Mouse (Mus musculus) left cerebral cortex, postnatal 36 days (tissue): ENCODE measurements around the gene Hectd3. TPM values are rescaled to one million over a fixed set of nuclear protein-coding genes. Genes with fewer than 3 reads are reported as not detected.

ENCODE experiments used
- DNase-seq, 2 experiments: peaks; one replicate each; pipeline ENCODE4 v3.0.0; 2021 to 2022; ENCODE audit warnings: low spot score in 2 of 2, mixed read lengths in 1 of 2
- intact Hi-C: fragments of 180-260 bp; cut with DNase I; formaldehyde crosslinking; loops from one replicate; pipeline ENCODE4 v1.15.1; 2025
- total RNA-seq, 2 experiments: library from RNA; stranded (reverse); gene quantifications; 2 replicates each; pipeline ENCODE4 v1.2.3; 2021

Gene Hectd3
- total RNA-seq, 2 experiments from 2014 or later, result 41.5 to 45.7 TPM

GRCm38 (mm10) chr4:117010231-117010630 is 15.1 kb downstream of the Hectd3 start:
- intact Hi-C loops, result no loop called here
- no peak for DNase-seq

GRCm38 (mm10) chr4:117013596-117013995 is 18.5 kb downstream of the Hectd3 start:
- no peak for DNase-seq
- intact Hi-C loops, result no loop called here

- no peak for DNase-seq
- intact Hi-C loops, result no loop called here
These were observed 19.8 kb downstream of the Hectd3 start for GRCm38 (mm10) chr4:117014901-117015415.

- intact Hi-C loops, result no loop called here
- no peak for DNase-seq
These were observed 22.6 kb downstream of the Hectd3 start for GRCm38 (mm10) chr4:117017738-117018137.

- no peak for DNase-seq
- intact Hi-C loops, result no loop called here
These were observed 23.2 kb downstream of the Hectd3 start for GRCm38 (mm10) chr4:117018327-117018726.

- DNase-seq, result peak; percentile 89 to 93
- intact Hi-C loops, result no loop called here
These were observed 24.4 kb downstream of the Hectd3 start, which contains the start of gene Eif2b3 for GRCm38 (mm10) chr4:117019206-117020134. TSS of gene Eif2b3 (plus strand) at chr4:117019402.

- DNase-seq, result no peak
- intact Hi-C loops, result no loop called here
These were observed 28.4 kb downstream of the Hectd3 start for GRCm38 (mm10) chr4:117023469-117023868.

- DNase-seq, result no peak
- intact Hi-C loops, result no loop called here
These were observed 36.0 kb downstream of the Hectd3 start for GRCm38 (mm10) chr4:117031105-117031504.

GRCm38 (mm10) chr4:117039925-117040687 is 45.0 kb downstream of the Hectd3 start:
- intact Hi-C loops, result no loop called here
- peak; percentile 38 to 42 for DNase-seq

- intact Hi-C loops, result no loop called here
- DNase-seq, result no peak
These were observed 45.7 kb downstream of the Hectd3 start for GRCm38 (mm10) chr4:117040791-117041190.

- intact Hi-C loops, result no loop called here
- no peak for DNase-seq
These were observed 46.2 kb downstream of the Hectd3 start for GRCm38 (mm10) chr4:117041283-117041721.

- intact Hi-C loops, result no loop called here
- no peak for DNase-seq
These were observed 53.7 kb downstream of the Hectd3 start for GRCm38 (mm10) chr4:117048836-117049235.

GRCm38 (mm10) chr4:117049485-117049884 is 54.4 kb downstream of the Hectd3 start:
- intact Hi-C loops, result no loop called here
- DNase-seq, result no peak

GRCm38 (mm10) chr4:117052626-117053025 is 57.5 kb downstream of the Hectd3 start:
- intact Hi-C loops, result no loop called here

GRCm38 (mm10) chr4:117053956-117054355 is 58.8 kb downstream of the Hectd3 start:
- no peak for DNase-seq
- intact Hi-C loops, result no loop called here

More at GRCm38 (mm10) chr4:117052626-117053025, 57.5 kb downstream of the Hectd3 start:
- DNase-seq, result no peak

Other genes starting within 250 kb of the Hectd3 start
- 10 to 100 TPM; 10.7 to 12.1 TPM for gene Toe1, start 187.7 kb upstream of the Hectd3 start, total RNA-seq
- 1 to 10 TPM; 1.6 to 3.0 TPM for gene Mutyh, start 187.6 kb upstream of the Hectd3 start, total RNA-seq
- gene Hpdl, start 173.6 kb upstream of the Hectd3 start, total RNA-seq, result 1 to 10 TPM in 1 of 2 experiments, under 1 TPM in 1; 0.72 to 1.1 TPM
- 10 to 100 TPM in 1 of 2 experiments, 1 to 10 TPM in 1; 8.9 to 10.2 TPM for gene Zswim5, start 117.9 kb upstream of the Hectd3 start, total RNA-seq
- gene Urod, start 904 bp upstream of the Hectd3 start, total RNA-seq, result 10 to 100 TPM; 60.9 to 63.5 TPM
- gene Eif2b3, start 24.1 kb downstream of the Hectd3 start, total RNA-seq, result 10 to 100 TPM; 16.1 to 21.6 TPM
- gene Ptch2, start 100.8 kb downstream of the Hectd3 start, total RNA-seq, result 1 to 10 TPM; 1.4 to 1.9 TPM
- 10 to 100 TPM; 12.2 to 12.5 TPM for gene Btbd19, start 130.4 kb downstream of the Hectd3 start, total RNA-seq
- gene Tctex1d4, start 131.5 kb downstream of the Hectd3 start, total RNA-seq, result not detected
- 10 to 100 TPM; 12.0 to 13.9 TPM for gene Plk3, start 138.6 kb downstream of the Hectd3 start, total RNA-seq
- gene Rps8, start 160.9 kb downstream of the Hectd3 start, total RNA-seq, result 100 to 1,000 TPM; 465 to 510 TPM
- gene Kif2c, start 187.3 kb downstream of the Hectd3 start, total RNA-seq, result under 1 TPM in 1 of 2 experiments, not detected in 1; 0.54 TPM